ENCODE assay signal across 8 mouse cellular contexts in genomic region chr2:158106947-158107587, GRCm38 (mm10). TPM values are rescaled to one million over a fixed set of nuclear protein-coding genes. Genes with fewer than 3 reads are reported as not detected.
A peak's percentile ranks its signal among the peaks of the same experiment; 100 is the strongest.
DNase-seq lines count a peak whose midpoint lies in the region; ATAC-seq lines count a peak whose summit lies in the region.

No protein-coding gene starts in this region.

- peaks cover 7% of the 10 kb centered on the region for H3K4me1 ChIP-seq in liver, embryonic 16.5 days (ENCODE audit: control insufficient read depth, low read depth, low read length)
- H3K4me1 ChIP-seq in neural tube, embryonic 14.5 days (ENCODE audit: control insufficient read depth, insufficient read depth, low read length): no peaks in the 10 kb centered on the region

- H3K4me2 ChIP-seq in liver, embryonic 16.5 days (ENCODE audit: low read depth, low read length): no peak overlapping the region
- H3K4me2 ChIP-seq in neural tube, embryonic 14.5 days (ENCODE audit: low read depth, low read length): no peak overlapping the region

- intact Hi-C loops in gastrocnemius, postnatal 14 days (cut with DNase I; ENCODE audit: low total_unique reads): loop anchor here (2.0 to 5.0 kb wide), 2 partner anchors 40 to 96 kb away; partner anchors contain the start of gene Tgm2

- no peaks in the 10 kb centered on the region for H3K9me3 ChIP-seq in liver, embryonic 16.5 days (replicated peaks; ENCODE audit: control insufficient read depth, low read length)
- H3K9me3 ChIP-seq in neural tube, embryonic 14.5 days (ENCODE audit: control insufficient read depth, low read length): no peaks in the 10 kb centered on the region

- 31% methylated on average over 6 of the region's 6 CpGs for WGBS in liver, embryonic 16.5 days (ENCODE audit: insufficient replicate concordance)
- WGBS in neural tube, embryonic 14.5 days: 26% methylated on average over 6 of the region's 6 CpGs

- H3K27ac ChIP-seq in liver, embryonic 16.5 days (ENCODE audit: low read length): no peak overlapping the region
- 0 out of 2 replicates have a peak overlapping the region, but pooled peaks have one; percentile 16 for H3K27ac ChIP-seq in neural tube, embryonic 14.5 days (ENCODE audit: low read depth, low read length)

- peak; percentile 38 for DNase-seq in right cerebral cortex, postnatal 14 days
- DNase-seq in right cerebral cortex, adult 2 months (ENCODE audit: low spot score in 2 of 2): no peak
- peak; percentile 24 for DNase-seq in brain, embryonic 18.5 days (ENCODE audit: low read depth, low spot score)
- DNase-seq in gastrocnemius, postnatal 14 days: peak; percentile 54
- peak; percentile 73 for DNase-seq in kidney, adult 11 months
- DNase-seq in cerebellum, adult 11-12 months: no peak

- no peak overlapping the region for H3K4me3 ChIP-seq in liver, embryonic 16.5 days (ENCODE audit: low read depth, low read length)
- H3K4me3 ChIP-seq in neural tube, embryonic 14.5 days (ENCODE audit: low read depth, low read length): no peak overlapping the region

- no peaks in the 10 kb centered on the region for H3K36me3 ChIP-seq in liver, embryonic 16.5 days (ENCODE audit: control insufficient read depth, insufficient read depth)
- no peaks in the 10 kb centered on the region for H3K36me3 ChIP-seq in neural tube, embryonic 14.5 days (ENCODE audit: control insufficient read depth, insufficient read depth, low read length)

- peak; percentile 67 for ATAC-seq in liver, embryonic 16.5 days (ENCODE audit: low read depth)
- ATAC-seq in neural tube, embryonic 14.5 days (ENCODE audit: low read depth): peak; percentile 69

- H3K27me3 ChIP-seq in liver, embryonic 16.5 days (ENCODE audit: control insufficient read depth, insufficient read depth, low read depth, low read length): no peaks in the 10 kb centered on the region
- no peaks in the 10 kb centered on the region for H3K27me3 ChIP-seq in neural tube, embryonic 14.5 days (ENCODE audit: control insufficient read depth, insufficient read depth, low read length)

- no peak overlapping the region for H3K9ac ChIP-seq in liver, embryonic 16.5 days (ENCODE audit: low read depth, low read length)
- no peak overlapping the region for H3K9ac ChIP-seq in neural tube, embryonic 14.5 days (replicated peaks; ENCODE audit: low read depth, low read length)

RNA-seq across cellular contexts. Expression of gene Tgm2, which starts 39.2 kb away (rescaled TPM):
- total RNA-seq in gastrocnemius, postnatal 14 days (2021): 10 to 100 TPM; 48.4 to 50.2 TPM
- polyA plus RNA-seq in liver, embryonic 16.5 days (2015; fragmentation: Nextera tagmentation; extraction: Ambion mirVana): 66.2 and 74.3 TPM in 2 replicates
- 1.7 and 7.0 TPM in 2 replicates for polyA plus RNA-seq in neural tube, embryonic 14.5 days (2014; fragmentation: Nextera tagmentation; extraction: Ambion mirVana)

Comparison
In these comparisons a context has a peak if more than half of its experiments do, and no peak if none do; other contexts are left out.
1. DNase-seq: peak in right cerebral cortex, postnatal 14 days (single experiment), brain, embryonic 18.5 days (single experiment), gastrocnemius, postnatal 14 days (single experiment) and kidney, adult 11 months (single experiment); none in right cerebral cortex, adult 2 months (0 of 2) and cerebellum, adult 11-12 months (single experiment).